Mouse (Mus musculus) 3134 (cell line): ENCODE measurements at regions not wholly inside any gene's neighbourhood (a gene's known extent, or its start where the extent isn't known, plus 50 kb on each side); places are given as distances from the start of the nearest gene placed in this dataset.
A peak's percentile ranks its signal among the peaks of the same experiment; 100 is the strongest.

Source experiments
- DNase-seq: peaks from one replicate; pipeline ENCODE4 v3.0.0-alpha.2; 2011; ENCODE audit warnings: low spot score; ENCODE audit not compliant: insufficient read length; ENCODE audit errors: extremely low read depth

DNA sequence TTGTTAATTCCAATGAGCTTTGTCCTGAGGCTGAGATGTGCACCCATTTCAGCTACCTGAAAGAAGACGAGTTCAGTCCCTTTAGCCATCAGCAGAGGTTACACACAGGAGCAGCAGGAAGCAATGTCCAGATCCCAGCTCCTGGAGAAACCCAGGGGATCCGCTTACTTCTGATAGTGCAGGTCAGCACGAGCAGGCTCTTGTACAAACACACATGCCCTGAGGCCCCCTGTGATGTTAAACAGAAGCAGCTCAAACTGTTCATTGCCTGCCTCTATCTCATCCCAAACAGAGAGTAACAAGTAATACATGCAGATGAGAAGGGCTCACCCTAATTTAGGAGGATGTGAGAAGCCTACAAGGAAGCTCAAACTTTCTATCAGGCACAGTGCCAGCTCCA is 203.3 kb upstream of the Apob start:
- no peak for DNase-seq

DNA sequence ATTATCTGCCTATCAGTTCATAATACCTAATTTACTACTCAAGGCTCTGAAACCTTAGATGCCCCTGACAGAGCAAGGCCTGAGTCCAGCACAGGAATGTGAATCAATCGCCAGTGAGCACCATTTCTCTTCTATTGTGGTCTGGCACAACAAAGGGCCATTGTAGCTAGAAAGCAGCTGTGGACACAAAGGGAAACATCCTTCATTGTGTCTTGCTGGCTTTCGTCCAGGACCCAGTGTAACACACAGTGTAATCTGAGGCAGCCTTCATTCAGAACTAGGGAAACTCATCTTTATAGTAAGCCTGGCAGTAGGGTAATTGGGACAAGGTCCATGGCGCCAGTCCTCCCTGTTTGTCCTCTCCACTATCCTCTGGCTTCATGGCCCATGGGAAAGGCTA is 201.1 kb upstream of the Apob start:
- no peak for DNase-seq

DNA sequence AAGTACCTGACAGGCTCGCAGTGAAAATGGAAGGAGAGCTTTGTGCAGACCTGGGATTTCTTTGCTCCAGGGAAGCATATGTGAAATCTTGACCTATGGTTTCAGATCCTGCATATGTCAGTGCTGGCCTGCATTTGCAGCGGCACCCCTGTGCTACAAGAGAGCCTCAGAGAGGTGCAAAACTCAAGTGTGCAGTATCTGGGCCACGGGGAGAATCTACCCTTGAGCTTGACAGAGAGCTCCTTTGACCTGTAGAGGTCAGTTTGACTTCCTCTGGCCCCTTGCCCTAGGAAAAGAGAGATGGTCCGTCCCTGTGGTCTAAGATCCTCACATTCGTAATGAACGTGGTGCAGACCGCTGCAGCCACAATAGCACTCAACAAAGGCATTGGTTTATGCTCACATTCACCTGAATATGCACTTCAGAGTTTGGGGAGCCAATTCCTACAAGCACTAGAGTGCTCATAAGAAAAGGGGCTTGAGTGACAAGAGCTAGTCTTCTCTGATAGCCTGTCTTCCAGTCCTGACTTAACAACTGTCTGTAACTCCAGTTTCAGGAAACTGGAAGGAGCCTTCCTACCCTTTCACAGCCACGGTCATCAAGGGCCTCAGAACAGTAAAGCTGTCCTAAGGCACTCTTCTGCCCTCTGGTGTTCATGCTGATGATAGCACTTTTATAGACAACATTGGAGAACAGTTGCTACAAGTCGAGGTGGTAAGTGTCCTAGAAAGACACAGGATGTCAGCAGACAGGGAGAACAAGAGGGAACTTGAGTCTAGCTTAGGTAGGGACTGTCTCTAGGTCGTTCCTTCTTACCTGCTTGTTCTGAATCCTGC is 200.0 kb upstream of the Apob start:
- peak; percentile 14 for DNase-seq

DNA sequence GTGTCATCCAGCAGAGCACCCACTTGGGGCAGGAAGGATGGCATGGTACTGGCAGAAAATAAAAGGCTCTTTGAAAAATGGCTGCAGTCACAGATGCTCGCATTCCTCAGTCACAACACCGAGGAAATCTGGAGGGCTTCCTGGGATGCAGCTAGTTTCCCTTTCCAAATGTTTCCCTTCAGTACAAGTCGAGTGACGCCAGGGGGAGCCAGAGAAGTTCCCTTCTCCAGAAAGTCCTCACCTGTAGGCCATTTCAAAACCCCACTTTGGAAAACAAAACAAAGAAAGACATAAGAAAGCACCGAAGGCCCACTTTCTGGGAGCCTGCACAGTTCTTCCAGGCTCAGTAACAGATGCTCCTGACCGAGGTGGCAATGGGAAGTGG is 199.4 kb upstream of the Apob start:
- DNase-seq = peak; percentile 1

DNA sequence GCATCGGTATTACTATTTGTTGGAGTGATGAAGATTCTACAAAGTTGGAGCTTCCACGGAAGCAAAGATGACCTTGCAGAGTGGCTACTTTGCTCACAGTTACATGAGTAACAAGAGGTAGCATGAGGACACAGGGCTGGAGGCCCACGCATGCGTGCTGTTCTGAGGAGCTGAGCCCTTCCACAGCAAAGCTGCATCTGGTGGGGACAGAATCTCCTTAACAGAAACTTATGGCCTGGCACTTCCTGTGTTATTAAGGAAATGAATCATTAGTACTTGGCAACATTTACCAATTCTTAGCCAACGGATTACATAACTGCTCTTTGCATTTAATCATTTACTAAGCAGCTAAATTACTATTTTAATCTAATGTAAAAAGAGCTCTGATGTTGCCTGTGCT is 160.8 kb upstream of the Apob start:
- DNase-seq = no peak

DNA sequence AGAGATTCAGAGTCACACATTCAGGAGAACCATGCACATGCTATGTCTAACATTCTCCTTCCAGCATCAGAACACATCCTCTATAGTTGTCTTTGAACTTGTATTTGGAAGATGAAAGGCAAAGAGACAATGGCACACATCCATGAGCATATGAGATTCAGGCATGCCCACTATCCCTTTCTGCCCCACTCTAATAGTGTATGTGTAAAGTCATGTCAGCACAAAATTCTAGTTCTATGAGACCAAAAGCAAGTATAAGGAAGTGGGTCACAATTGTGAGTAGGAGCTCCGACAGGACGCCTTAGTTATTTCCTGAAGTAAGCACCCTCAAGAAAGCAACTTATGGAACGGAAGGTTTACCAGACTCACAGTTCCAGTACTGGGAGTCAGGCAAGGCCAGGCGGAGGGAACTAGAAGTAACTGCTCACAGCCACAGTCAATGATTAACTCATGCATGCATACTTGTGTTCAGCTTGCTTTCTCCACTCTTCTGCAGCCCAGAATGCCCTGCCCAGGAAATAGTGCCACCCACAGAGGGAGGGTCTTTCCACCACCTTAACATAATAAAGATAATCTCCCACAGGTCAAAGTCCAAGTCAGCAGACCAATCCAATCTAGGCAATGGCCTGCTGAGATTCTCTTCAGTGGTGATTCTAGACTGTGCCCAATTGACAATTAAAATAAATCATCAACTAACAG is 157.3 kb upstream of the Apob start:
- DNase-seq = no peak

DNA sequence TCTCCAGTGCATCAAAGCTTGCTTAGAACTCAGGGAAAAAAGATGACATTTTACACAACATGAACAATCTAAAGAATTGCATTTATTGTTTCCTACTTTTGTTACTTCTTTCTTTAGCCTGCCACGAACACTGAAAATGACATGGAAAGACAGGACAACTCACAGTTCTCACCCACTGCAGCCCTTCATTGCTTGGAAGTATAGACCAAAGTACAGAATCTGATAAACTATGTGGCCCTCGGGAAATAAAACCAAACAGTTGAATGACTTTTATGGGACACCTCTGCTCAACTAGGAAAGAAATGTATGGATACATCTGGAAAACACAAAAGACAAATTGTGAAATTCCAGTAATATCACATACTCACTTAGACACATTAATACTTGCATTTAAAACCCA is 156.7 kb upstream of the Apob start:
- DNase-seq = no peak

DNA sequence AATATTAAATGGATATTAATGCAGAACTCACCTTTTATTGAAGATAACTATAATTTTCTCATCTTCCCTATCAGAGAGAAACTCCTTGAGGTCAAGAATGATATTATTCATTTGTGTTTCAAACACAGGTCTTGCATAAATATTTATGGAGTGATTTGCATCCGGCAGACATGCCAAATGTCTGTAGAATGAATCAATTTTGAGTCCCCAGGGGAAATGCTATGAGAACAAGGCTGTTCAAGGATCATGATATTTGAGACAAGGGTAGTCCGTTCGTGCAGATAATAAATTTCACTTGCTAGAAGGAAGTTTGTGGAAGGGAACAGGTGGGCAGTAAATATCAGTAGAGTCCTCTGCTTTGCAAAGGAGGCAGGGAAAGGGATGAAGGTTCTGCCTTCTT is 141.7 kb upstream of the Apob start:
- DNase-seq = no peak

DNA sequence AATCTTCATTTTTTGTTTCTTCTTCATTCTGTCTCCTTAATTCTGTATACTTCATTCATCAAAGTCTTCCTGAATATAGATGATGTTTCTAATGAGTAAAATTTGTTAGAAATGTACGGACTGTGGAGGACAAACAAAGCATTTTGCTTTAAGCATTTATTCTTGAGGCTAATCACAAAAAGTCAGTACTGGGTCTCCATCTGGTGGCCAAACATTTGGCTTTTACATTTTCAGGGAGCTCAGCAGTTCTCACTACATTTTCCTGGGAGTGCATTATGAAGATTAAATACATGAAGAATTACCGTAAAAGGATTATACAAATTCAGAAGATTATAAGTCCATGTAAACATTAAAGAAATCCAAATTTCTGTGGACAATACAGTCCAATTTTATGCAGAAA is 123.6 kb upstream of the Apob start:
- DNase-seq = no peak

DNA sequence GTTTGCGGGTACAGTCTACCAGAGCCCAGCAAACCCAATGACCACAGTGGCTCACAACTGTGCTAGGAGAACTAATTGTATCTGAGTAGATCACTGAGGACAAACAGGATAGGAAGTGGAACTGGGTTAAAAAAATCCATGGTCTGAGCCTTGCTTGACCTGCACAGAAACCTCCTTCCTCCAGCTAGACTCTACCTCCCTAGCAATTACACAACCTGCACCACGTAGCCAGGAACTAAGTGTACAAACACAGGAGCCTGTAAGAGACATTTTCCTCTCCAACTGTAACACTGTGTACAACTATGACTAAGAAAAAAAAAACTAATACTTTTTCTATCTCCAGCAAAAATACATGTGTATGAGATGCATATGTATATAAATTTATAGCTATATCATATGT is 121.8 kb upstream of the Apob start:
- DNase-seq = no peak

DNA sequence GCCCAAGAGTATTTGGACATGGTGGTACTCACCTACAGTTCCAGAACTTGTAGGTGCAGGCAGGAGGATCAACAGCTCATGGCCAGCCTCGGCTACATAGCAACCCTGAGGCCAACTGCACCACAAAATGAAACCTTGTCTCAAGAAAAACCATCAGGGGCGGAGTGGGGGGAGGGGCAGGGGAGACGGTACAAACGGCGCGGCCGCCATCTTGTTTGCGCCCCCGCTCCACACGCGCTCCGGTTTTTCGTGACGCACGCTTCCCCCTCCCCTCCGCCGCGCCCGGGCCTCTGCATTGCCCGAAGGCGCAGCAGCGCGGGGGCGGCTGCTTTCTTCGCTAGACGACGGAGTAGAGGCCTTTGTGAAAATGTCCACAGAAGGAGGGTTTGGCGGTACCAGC is 117.9 kb upstream of the Apob start:
- DNase-seq = no peak

DNA sequence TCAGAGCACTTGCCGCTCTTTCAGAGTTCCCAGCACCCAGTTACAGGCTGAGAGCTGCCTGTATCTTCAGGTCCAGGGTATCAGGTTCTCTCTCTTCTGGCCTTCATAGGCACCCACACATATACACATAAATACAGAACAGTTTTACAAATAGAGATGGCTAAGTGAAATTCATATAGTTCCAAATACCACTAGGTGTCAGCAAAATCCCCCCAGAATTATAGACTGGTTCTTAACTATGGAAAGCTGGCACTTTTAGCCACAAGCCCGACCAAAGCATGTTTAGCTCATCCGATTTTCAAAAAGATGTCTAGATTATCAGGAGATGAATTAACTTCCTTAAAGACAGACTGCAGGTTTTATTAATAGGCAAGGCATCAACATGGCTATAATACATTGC is 107.4 kb upstream of the Apob start:
- DNase-seq = no peak

DNA sequence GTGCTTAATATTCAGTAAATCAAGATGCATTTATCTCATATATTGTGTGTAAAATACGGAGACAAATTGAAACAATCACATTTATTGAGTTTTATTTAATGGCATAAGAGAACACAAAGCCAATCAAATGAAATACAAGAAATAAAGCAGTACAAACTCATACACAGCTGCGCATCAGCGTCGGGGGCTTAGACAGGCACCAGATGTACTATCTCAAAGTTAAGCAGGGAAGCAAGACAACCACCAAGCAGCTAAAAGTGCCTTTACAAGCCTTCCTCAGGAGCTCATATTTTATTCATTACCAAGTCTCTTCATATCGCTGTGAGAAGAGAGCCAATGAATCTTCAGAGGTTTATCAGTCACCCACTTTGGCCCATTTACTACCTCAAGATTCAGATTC is 107.0 kb upstream of the Apob start:
- DNase-seq = no peak

DNA sequence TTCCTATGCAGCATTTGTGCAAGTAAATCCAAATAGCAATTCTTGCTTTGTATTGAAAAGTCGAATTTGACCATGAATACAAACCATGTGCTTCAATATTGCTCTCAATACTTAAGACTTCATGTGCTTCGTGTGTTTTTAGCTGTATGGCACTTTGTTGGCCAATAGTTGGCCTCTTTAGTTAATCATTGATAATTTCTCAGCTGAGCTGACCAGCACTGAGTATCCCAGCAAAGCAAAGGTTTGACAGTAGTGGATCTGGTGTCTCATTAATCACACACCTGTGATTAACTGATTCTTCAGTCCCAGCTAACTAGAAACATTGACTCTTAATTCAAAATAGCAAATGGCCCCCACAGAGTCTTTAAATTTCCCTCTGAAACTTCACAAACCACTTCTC is 102.0 kb upstream of the Apob start:
- no peak for DNase-seq

DNA sequence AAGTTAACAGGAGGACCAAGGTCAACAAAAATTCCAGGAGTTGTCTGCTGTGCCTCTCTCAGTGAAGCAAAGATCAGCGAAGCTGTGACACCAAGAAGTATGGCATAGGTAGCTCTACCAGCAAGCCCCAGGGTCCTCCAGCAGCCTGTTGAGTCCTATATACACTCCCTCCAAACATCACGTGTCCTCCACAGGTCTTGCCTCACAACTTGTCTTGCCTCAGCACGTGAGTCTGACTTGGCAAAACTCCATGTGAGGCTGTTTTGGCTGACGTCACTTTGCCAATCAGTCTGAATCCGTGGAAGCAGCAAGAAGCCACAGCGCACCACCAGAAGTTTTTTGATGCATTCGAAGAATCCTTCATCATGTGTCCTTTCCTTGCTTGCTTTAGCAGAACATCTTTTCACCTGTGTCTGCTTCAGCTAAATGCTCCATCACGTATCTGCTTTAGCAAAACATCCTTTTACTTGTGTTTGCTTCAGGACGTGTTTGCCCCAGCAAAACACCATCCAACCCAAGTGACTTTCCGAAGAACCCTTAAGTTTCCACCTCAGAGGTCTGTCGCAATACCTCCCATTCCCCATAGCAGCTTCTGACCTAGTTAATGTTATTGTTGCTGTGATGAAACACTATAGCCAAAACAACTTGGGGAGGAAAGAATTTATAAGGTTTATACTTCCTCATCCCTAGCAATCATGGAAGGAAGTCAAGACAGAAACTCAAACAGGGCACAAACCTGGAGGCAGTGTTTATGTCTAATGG is 101.0 kb upstream of the Apob start:
- DNase-seq = no peak

DNA sequence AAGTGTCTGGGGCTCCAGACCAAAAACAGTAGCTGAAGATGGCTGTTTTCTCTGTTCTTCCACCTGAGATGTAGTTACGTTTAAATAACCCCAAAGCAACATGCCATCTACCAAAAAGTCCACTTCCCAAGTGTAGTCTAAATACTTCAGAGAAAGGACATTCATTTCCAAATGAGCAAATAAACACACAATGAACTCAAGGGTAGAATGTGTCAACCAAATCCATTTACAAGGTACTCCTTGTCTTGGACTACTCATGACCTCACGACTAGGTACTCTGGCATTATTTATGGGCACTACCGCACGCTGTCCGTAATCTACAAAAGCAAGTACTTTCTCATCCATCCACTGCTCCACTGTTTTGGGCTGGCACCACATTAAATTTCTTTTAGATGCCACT is 98.7 kb upstream of the Apob start:
- DNase-seq = no peak

DNA sequence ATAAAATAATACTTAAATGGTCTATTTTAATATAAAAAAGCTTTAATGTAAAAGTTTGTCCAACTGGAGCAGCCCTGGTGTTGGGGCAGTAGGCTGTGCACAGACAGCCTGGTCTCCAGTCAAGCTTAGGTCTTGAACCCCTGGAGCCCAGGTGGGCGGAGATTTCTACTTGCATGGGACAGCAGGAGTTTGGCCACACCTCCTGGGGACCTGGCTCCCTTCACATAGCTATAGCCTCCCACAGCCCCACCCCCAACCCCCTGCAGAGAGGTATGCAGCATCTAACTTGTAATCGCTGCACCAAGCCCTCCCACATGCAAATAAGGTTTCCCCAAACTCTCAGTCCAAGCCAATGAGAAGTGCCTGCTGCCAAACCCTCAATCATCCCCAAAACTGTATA is 81.3 kb upstream of the Apob start:
- no peak for DNase-seq

DNA sequence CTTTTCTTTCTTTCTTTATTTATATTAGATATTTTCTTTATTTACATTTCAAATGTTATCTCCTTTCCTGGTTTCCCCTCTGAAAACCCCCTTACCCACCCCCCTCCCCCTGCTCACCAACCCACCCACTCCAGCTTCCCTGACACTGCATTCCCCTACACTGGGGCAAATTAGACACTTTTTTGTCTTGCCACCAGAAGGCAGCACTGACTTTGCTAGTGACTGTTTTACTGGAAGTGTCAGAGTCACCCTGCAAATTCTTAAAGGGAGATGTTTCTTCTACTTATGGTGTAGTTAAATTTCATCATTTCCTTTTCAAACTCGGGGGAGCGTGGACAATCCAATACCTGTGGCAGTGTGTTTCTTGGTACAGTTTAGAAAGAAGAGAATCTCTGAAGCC is 72.1 kb upstream of the Apob start:
- DNase-seq = no peak

DNA sequence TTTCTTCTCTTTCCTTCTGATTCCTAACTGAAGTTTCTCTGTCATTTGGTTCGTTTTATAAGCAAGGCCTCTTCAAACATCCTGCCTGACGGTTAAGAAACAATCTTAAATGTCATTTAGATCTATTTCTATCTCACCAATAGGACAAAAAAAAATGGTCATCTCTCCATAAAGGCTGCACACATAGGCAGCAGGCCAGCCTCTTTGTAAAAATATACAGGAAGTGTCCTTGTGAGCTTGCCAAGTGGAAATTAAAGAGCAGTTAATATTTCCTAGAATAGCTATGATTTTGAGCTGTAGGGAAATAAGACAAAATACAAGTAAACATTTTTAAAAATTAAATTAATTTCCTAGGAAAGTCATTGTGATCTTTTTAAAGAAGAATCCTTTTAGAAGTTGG is 70.6 kb upstream of the Apob start:
- DNase-seq = no peak

DNA sequence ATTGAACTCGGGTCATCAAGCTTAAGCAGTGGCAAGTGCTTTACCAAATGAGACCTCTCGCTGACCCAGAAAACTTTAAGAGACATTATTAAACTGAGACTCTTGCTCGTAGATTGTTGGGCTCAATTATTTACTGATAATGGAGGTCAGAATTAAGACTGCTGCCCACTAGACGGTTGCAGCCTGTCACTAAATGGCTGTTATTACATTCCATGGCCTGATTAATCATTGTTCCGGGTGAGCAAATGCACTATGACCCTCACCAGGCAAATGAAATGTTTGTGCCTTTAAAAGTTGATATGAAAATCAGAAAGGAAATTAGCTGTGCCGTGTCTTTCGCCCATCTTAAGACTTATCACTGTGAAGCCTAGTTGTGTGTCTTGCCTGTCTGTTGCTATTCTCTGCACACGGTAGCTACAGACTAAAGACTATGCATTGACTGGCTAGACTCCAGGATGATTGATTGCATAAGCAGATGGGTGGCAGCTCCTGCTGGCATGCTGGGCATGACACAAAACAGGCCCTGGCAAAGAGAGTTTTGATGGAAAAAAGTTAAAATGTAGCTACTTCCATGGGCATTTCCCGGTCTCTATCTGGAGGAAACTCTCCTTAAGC is 67.6 kb upstream of the Apob start:
- no peak for DNase-seq

DNA sequence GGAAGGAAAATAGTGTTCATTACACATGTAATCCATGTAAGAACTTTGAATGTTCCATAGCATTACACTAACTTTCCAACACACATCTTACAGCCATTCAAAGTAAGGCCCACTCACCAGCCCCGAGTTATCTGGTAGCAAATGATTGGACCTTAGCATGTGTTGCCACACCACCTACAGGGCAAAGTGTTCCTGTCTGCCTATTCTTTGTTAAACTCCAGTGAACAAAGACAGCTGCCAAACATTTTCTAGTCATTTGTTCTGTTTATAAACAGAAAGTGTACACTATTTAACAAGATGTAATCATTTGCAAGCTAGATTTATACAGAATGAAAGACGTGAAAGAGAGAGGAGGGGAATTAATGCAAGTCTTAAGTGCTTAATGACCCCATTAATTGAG is 66.9 kb upstream of the Apob start:
- DNase-seq = no peak
